Mouse (Mus musculus) frontal cortex, postnatal 10 days (tissue): ENCODE measurements around the gene Mrvi1.

ENCODE experiments used
- DNase-seq, 2 experiments: peaks; one replicate each; pipeline ENCODE4 v3.0.0; 2022; ENCODE audit warnings: low spot score in 2 of 2, mixed read lengths in 1 of 2

Gene Mrvi1

GRCm38 (mm10) chr7:110881746-110882333 is 100.4 kb downstream of the Mrvi1 start:
- DNase-seq: no peak

GRCm38 (mm10) chr7:110878028-110878427 is 104.2 kb downstream of the Mrvi1 start:
- DNase-seq: no peak

- no peak for DNase-seq
Measured at GRCm38 (mm10) chr7:110876965-110877364, 105.3 kb downstream of the Mrvi1 start.

- no peak for DNase-seq
Measured at GRCm38 (mm10) chr7:110868807-110869206, 113.5 kb downstream of the Mrvi1 start.

GRCm38 (mm10) chr7:110867116-110867515 is 115.1 kb downstream of the Mrvi1 start:
- DNase-seq: no peak

- no peak for DNase-seq
Measured at GRCm38 (mm10) chr7:110866021-110866420, 116.2 kb downstream of the Mrvi1 start.

- DNase-seq: no peak
Measured at GRCm38 (mm10) chr7:110865570-110865969, 116.7 kb downstream of the Mrvi1 start.

- no peak for DNase-seq
Measured at GRCm38 (mm10) chr7:110865038-110865437, 117.2 kb downstream of the Mrvi1 start.

GRCm38 (mm10) chr7:110862751-110863289 is 119.4 kb downstream of the Mrvi1 start, which contains the start of gene Lyve1:
TSS of gene Lyve1 (minus strand) at chr7:110863239.
- no peak for DNase-seq

GRCm38 (mm10) chr7:110860129-110860528 is 122.1 kb downstream of the Mrvi1 start:
- no peak for DNase-seq

- DNase-seq: no peak
Measured at GRCm38 (mm10) chr7:110855604-110856003, 126.7 kb downstream of the Mrvi1 start.

- no peak for DNase-seq
Measured at GRCm38 (mm10) chr7:110854927-110855546, 127.2 kb downstream of the Mrvi1 start.

- DNase-seq: no peak
Measured at GRCm38 (mm10) chr7:110854519-110854918, 127.7 kb downstream of the Mrvi1 start.

- no peak for DNase-seq
Measured at GRCm38 (mm10) chr7:110853611-110854010, 128.7 kb downstream of the Mrvi1 start.

GRCm38 (mm10) chr7:110851541-110852203 is 130.6 kb downstream of the Mrvi1 start:
- DNase-seq: no peak

GRCm38 (mm10) chr7:110848371-110848770 is 133.9 kb downstream of the Mrvi1 start:
- DNase-seq: no peak

- DNase-seq: no peak
Measured at GRCm38 (mm10) chr7:110847321-110847720, 134.9 kb downstream of the Mrvi1 start.

- peak; percentile 85 to 90 for DNase-seq
Measured at GRCm38 (mm10) chr7:110843916-110844874, 138.1 kb downstream of the Mrvi1 start, which contains the start of gene Rnf141. TSS of gene Rnf141 (minus strand) at chr7:110844457.

GRCm38 (mm10) chr7:110840332-110840731 is 141.9 kb downstream of the Mrvi1 start:
- no peak for DNase-seq

GRCm38 (mm10) chr7:110834522-110834921 is 147.7 kb downstream of the Mrvi1 start:
- no peak for DNase-seq

GRCm38 (mm10) chr7:110834018-110834417 is 148.2 kb downstream of the Mrvi1 start:
- no peak for DNase-seq
